Mouse (Mus musculus): ENCODE measurements around the gene Itih2. TPM values are rescaled to one million over a fixed set of nuclear protein-coding genes. Genes with fewer than 3 reads are reported as not detected.

Itih2 gene
- 0.46 and 0.58 TPM in 2 replicates for polyA plus RNA-seq (2016; fragmentation: Nextera tagmentation; extraction: Ambion mirVana)

- no peak within 1 kb of the TSS; the same call in 1 of the 2 replicates for H3K9ac ChIP-seq
- ATAC-seq (ENCODE audit: insufficient number of reproducible peaks, insufficient read depth, low FRiP score, low TSS enrichment), result no peak
- H3K27me3 ChIP-seq, result no peaks in the 10 kb centered on the region
- 92% methylated on average over 4 of the region's 4 CpGs for WGBS
- no peak within 1 kb of the TSS for H3K27ac ChIP-seq
- no peaks in the 10 kb centered on the region for H3K4me1 ChIP-seq
- no peak within 1 kb of the TSS for H3K4me3 ChIP-seq
- H3K4me2 ChIP-seq (replicated peaks), result no peak within 1 kb of the TSS
- H3K36me3 ChIP-seq, result no peaks in the 10 kb centered on the region
- no peaks in the 10 kb centered on the region for H3K9me3 ChIP-seq
These were observed at the start of gene Itih2 for GRCm38 (mm10) chr2:10131296-10131695. Itih2 (minus strand) TSS chr2:10131396.

DNA sequence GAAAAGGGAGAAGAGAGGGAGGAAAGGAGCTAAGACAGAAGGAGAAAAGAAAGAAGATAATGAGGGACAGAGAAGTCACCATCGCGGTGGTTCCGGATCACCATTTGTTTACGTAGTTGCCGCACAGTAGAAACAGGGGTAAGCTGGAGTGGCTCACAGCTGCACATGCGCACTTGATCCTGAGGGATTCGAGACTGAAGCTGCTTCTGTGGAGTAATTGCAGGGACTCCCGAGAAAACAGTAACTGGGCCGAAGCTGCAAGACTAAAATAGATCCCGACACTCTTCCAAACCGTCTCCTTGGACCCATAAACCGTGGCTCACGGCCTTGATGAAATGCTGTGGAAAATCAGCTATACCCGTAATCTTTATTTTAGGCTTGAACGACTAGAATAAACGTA, 38.8 kb upstream of the Itih2 start:
- Histone ChIP-seq H3K27me3 (no peaks in the 10 kb centered on the region), H3K4me1 (peaks cover 11% of the 10 kb centered on the region; the same call in 1 of the 2 replicates), H3K4me3 (no peak overlapping the region), H3K9me3 (no peaks in the 10 kb centered on the region), H3K4me2 (replicated peaks) (no peak overlapping the region), H3K9ac (no peak overlapping the region), H3K36me3 (no peaks in the 10 kb centered on the region), H3K27ac (no peak overlapping the region)
- WGBS, result 89% methylated on average over 16 of the region's 16 CpGs
- ATAC-seq (ENCODE audit: insufficient number of reproducible peaks, insufficient read depth, low FRiP score, low TSS enrichment), result no peak

GRCm38 (mm10) chr2:10168016-10168415, 36.8 kb upstream of the Itih2 start:
- 38% methylated on average over 8 of the region's 8 CpGs for WGBS
- Histone ChIP-seq H3K9ac (no peak overlapping the region), H3K27ac (no peak overlapping the region), H3K9me3 (no peaks in the 10 kb centered on the region), H3K27me3 (no peaks in the 10 kb centered on the region), H3K4me2 (replicated peaks) (no peak overlapping the region), H3K36me3 (no peaks in the 10 kb centered on the region), H3K4me1 (peaks cover 11% of the 10 kb centered on the region; the same call in 1 of the 2 replicates), H3K4me3 (no peak overlapping the region)
- no peak for ATAC-seq (ENCODE audit: insufficient number of reproducible peaks, insufficient read depth, low FRiP score, low TSS enrichment)

- H3K27me3 ChIP-seq, result no peaks in the 10 kb centered on the region
- no peak overlapping the region for H3K9ac ChIP-seq
- no peak overlapping the region for H3K27ac ChIP-seq
- WGBS, result 88% methylated on average over 11 of the region's 11 CpGs
- no peaks in the 10 kb centered on the region for H3K36me3 ChIP-seq
- H3K4me2 ChIP-seq (replicated peaks), result no peak overlapping the region
- H3K4me1 ChIP-seq, result peaks cover 11% of the 10 kb centered on the region; the same call in 1 of the 2 replicates
- no peak for ATAC-seq (ENCODE audit: insufficient number of reproducible peaks, insufficient read depth, low FRiP score, low TSS enrichment)
- H3K4me3 ChIP-seq, result no peak overlapping the region
- H3K9me3 ChIP-seq, result no peaks in the 10 kb centered on the region
These were observed 36.1 kb upstream of the Itih2 start for GRCm38 (mm10) chr2:10167283-10167682.

DNA sequence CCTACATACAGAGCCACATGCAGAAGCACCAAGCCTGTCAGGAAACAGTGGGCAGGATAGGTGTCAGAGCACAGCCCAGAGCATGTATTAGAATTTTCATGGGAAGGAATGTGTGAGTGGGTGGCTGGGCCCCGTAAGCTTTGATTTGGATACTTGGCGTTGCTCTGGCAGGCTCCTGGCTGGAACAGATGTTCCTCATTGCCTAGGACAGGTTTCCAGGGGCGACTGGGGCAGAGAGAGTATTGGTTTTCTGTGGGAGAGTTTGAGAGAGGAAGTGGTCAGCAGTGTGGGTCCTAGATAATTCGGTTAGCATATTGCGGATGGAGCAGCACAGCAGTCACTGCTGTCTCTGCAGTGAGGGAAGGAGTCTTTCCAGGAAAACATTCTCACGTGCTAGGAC, 35.4 kb upstream of the Itih2 start:
- 0 out of 2 replicates have a peak, but pooled peaks have one; percentile 35 for ATAC-seq (ENCODE audit: insufficient number of reproducible peaks, insufficient read depth, low FRiP score, low TSS enrichment)

GRCm38 (mm10) chr2:10162011-10162410, 30.8 kb upstream of the Itih2 start:
- no peak overlapping the region for H3K9ac ChIP-seq
- no peak for ATAC-seq (ENCODE audit: insufficient number of reproducible peaks, insufficient read depth, low FRiP score, low TSS enrichment)
- H3K27ac ChIP-seq, result no peak overlapping the region
- no peak overlapping the region for H3K4me3 ChIP-seq
- H3K4me2 ChIP-seq (replicated peaks), result no peak overlapping the region
- no peaks in the 10 kb centered on the region for H3K27me3 ChIP-seq
- WGBS, result 84% methylated on average over 4 of the region's 4 CpGs
- peaks cover 10% of the 10 kb centered on the region; the same call in 1 of the 2 replicates for H3K4me1 ChIP-seq
- H3K9me3 ChIP-seq, result no peaks in the 10 kb centered on the region
- no peaks in the 10 kb centered on the region for H3K36me3 ChIP-seq

More for the DNA sequence above, 35.4 kb upstream of the Itih2 start:
- H3K4me2 ChIP-seq (replicated peaks), result no peak overlapping the region
- no peak overlapping the region for H3K27ac ChIP-seq
- H3K9me3 ChIP-seq, result no peaks in the 10 kb centered on the region
- H3K9ac ChIP-seq, result no peak overlapping the region
- peaks cover 11% of the 10 kb centered on the region; the same call in 1 of the 2 replicates for H3K4me1 ChIP-seq
- no peak overlapping the region for H3K4me3 ChIP-seq
- no peaks in the 10 kb centered on the region for H3K27me3 ChIP-seq
- no peaks in the 10 kb centered on the region for H3K36me3 ChIP-seq
- 26% methylated on average over 6 of the region's 6 CpGs for WGBS

GRCm38 (mm10) chr2:10157184-10157583, 26.0 kb upstream of the Itih2 start:
- no peaks in the 10 kb centered on the region for H3K9me3 ChIP-seq
- H3K36me3 ChIP-seq, result no peaks in the 10 kb centered on the region
- 83% methylated on average over 10 of the region's 10 CpGs for WGBS
- no peak overlapping the region for H3K4me3 ChIP-seq
- H3K9ac ChIP-seq, result no peak overlapping the region
- no peak overlapping the region for H3K27ac ChIP-seq
- peaks cover 8% of the 10 kb centered on the region; the same call in 1 of the 2 replicates for H3K4me1 ChIP-seq
- H3K4me2 ChIP-seq (replicated peaks), result no peak overlapping the region
- no peak for ATAC-seq (ENCODE audit: insufficient number of reproducible peaks, insufficient read depth, low FRiP score, low TSS enrichment)
- H3K27me3 ChIP-seq, result no peaks in the 10 kb centered on the region

GRCm38 (mm10) chr2:10153201-10154075, 22.2 kb upstream of the Itih2 start, which contains the start of gene Itih5:
Itih5 (plus strand) TSS chr2:10153571.
- peak within 1 kb of the TSS; percentile 91 for H3K4me2 ChIP-seq (replicated peaks)
- no peaks in the 10 kb centered on the region for H3K9me3 ChIP-seq
- H3K9ac ChIP-seq, result peak within 1 kb of the TSS; percentile 30
- H3K36me3 ChIP-seq, result no peaks in the 10 kb centered on the region
- WGBS, result 7% methylated on average over 27 of the region's 27 CpGs
- ATAC-seq (ENCODE audit: insufficient number of reproducible peaks, insufficient read depth, low FRiP score, low TSS enrichment), result peak; percentile 49; the same call in 1 of the 2 replicates
- H3K4me3 ChIP-seq, result peak within 1 kb of the TSS; percentile 46
- H3K4me1 ChIP-seq, result peaks cover 8% of the 10 kb centered on the region; the same call in 1 of the 2 replicates
- H3K27ac ChIP-seq, result no peak within 1 kb of the TSS
- H3K27me3 ChIP-seq, result no peaks in the 10 kb centered on the region

- 77% methylated on average over 5 of the region's 5 CpGs for WGBS
- Histone ChIP-seq H3K4me1 (peaks cover 8% of the 10 kb centered on the region; the same call in 1 of the 2 replicates), H3K27ac (no peak overlapping the region), H3K9me3 (no peaks in the 10 kb centered on the region), H3K4me2 (replicated peaks) (no peak overlapping the region), H3K4me3 (no peak overlapping the region), H3K36me3 (no peaks in the 10 kb centered on the region), H3K27me3 (no peaks in the 10 kb centered on the region), H3K9ac (no peak overlapping the region)
- ATAC-seq (ENCODE audit: insufficient number of reproducible peaks, insufficient read depth, low FRiP score, low TSS enrichment), result no peak
These were observed 21.4 kb upstream of the Itih2 start for GRCm38 (mm10) chr2:10152590-10152989.

DNA sequence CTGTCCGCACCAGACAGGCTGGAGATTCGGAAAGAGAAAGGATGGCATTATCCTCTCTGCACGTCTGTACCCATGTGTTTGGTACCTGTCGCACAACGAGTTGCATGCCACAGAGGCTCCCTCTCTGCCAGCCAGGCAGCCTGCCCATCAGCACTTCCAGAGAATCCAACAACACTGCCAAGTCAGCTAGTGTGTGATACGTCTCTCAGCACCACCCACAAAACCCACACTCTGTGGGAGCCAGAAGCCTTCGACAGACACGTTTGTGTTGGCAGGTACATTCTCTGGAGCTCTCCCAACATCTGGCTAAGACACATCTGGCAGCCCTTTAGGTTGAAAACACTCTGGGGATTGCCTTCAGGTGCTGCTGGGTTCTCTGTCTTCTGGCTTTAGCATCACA, 16.0 kb upstream of the Itih2 start:
- Histone ChIP-seq H3K27me3 (no peaks in the 10 kb centered on the region), H3K27ac (no peak overlapping the region), H3K4me3 (no peak overlapping the region), H3K4me1 (0 out of 2 replicates have a peak, but pooled peaks cover 4% of the 10 kb centered on the region), H3K9ac (no peak overlapping the region), H3K36me3 (no peaks in the 10 kb centered on the region), H3K9me3 (no peaks in the 10 kb centered on the region), H3K4me2 (replicated peaks) (no peak overlapping the region)
- 70% methylated on average over 8 of the region's 8 CpGs for WGBS
- no peak for ATAC-seq (ENCODE audit: insufficient number of reproducible peaks, insufficient read depth, low FRiP score, low TSS enrichment)

GRCm38 (mm10) chr2:10145514-10145913, 14.3 kb upstream of the Itih2 start:
- 37% methylated on average over 6 of the region's 6 CpGs for WGBS
- ATAC-seq (ENCODE audit: insufficient number of reproducible peaks, insufficient read depth, low FRiP score, low TSS enrichment), result no peak

More at GRCm38 (mm10) chr2:10145514-10145913, 14.3 kb upstream of the Itih2 start:
- H3K36me3 ChIP-seq, result no peaks in the 10 kb centered on the region
- H3K27ac ChIP-seq, result no peak overlapping the region
- H3K9ac ChIP-seq, result no peak overlapping the region
- 0 out of 2 replicates have a peak, but pooled peaks cover 4% of the 10 kb centered on the region for H3K4me1 ChIP-seq
- no peak overlapping the region for H3K4me2 ChIP-seq (replicated peaks)
- H3K4me3 ChIP-seq, result no peak overlapping the region
- no peaks in the 10 kb centered on the region for H3K9me3 ChIP-seq
- no peaks in the 10 kb centered on the region for H3K27me3 ChIP-seq
